Mouse (Mus musculus) liver, adult (tissue): ENCODE measurements at regions not wholly inside any gene's neighbourhood (a gene's known extent, or its start where the extent isn't known, plus 50 kb on each side); places are given as distances from the start of the nearest gene placed in this dataset.

Source experiments
- GATA4 ChIP-seq: IDR thresholded peaks from 2 replicates; pipeline ENCODE4 v1.6.1; 2014; ENCODE audit warnings: mild to moderate bottlenecking, low read length; ENCODE audit not compliant: insufficient replicate concordance

GRCm38 (mm10) chr12:118621697-118622485, 224.2 kb upstream of the Sp8 start:
- no peak for TF ChIP-seq GATA4

- TF ChIP-seq GATA4, result no peak
Observed at GRCm38 (mm10) chr12:118620847-118621636, 225.1 kb upstream of the Sp8 start.

- no peak for TF ChIP-seq GATA4
Observed at GRCm38 (mm10) chr12:118597015-118597414, 249.1 kb upstream of the Sp8 start.

GRCm38 (mm10) chr12:118594781-118595574, 251.2 kb upstream of the Sp8 start:
- TF ChIP-seq GATA4, result no peak

GRCm38 (mm10) chr12:118583829-118584628, 262.1 kb upstream of the Sp8 start:
- TF ChIP-seq GATA4, result no peak

- no peak; the same call in 1 of the 2 replicates for TF ChIP-seq GATA4
Observed at GRCm38 (mm10) chr12:118569811-118570210, 268.6 kb upstream of the Sp4 start.

GRCm38 (mm10) chr12:118566681-118567080, 265.4 kb upstream of the Sp4 start:
- no peak for TF ChIP-seq GATA4

GRCm38 (mm10) chr12:118564394-118565112, 263.3 kb upstream of the Sp4 start:
- TF ChIP-seq GATA4, result no peak

GRCm38 (mm10) chr12:118562226-118562625, 261.0 kb upstream of the Sp4 start:
- TF ChIP-seq GATA4, result no peak

- TF ChIP-seq GATA4, result no peak
Observed at GRCm38 (mm10) chr12:118549071-118549470, 247.8 kb upstream of the Sp4 start.

- TF ChIP-seq GATA4, result no peak
Observed at GRCm38 (mm10) chr12:118540336-118540735, 239.1 kb upstream of the Sp4 start.

GRCm38 (mm10) chr12:118530514-118530913, 229.3 kb upstream of the Sp4 start:
- TF ChIP-seq GATA4, result no peak

- TF ChIP-seq GATA4, result no peak
Observed at GRCm38 (mm10) chr12:118529428-118530361, 228.5 kb upstream of the Sp4 start.
